Mouse (Mus musculus) midbrain, embryonic 12.5 days (tissue): ENCODE data around the gene Gm17349. TPM values are rescaled to one million over a fixed set of nuclear protein-coding genes. Genes with fewer than 3 reads are reported as not detected.
A peak's percentile ranks its signal among the peaks of the same experiment; 100 is the strongest.

Source experiments
- ATAC-seq: fragments of 200-750 bp; cut with Nextera tagmentation; 2 replicates; pipeline ENCODE4 v1.8.0; 2017; ENCODE audit warnings: low read depth, moderate TSS enrichment, moderate library complexity; ENCODE audit not compliant: low FRiP score
- H3K27ac ChIP-seq: fragments of 300-500 bp; sonication (generic); replicated peaks from 2 replicates; pipeline ENCODE4 v1.5.1; 2016; ENCODE audit warnings: mild to moderate bottlenecking
- H3K27me3 ChIP-seq: fragments of 300-500 bp; sonication (generic); 2 replicates; pipeline ENCODE4 v1.6.1; 2016; ENCODE audit warnings: mild to moderate bottlenecking
- H3K36me3 ChIP-seq: fragments of 300-500 bp; sonication (generic); 2 replicates; pipeline ENCODE4 v1.6.1; 2016
- H3K4me1 ChIP-seq: fragments of 300-500 bp; sonication (generic); 2 replicates; pipeline ENCODE4 v1.6.1; 2016
- H3K4me2 ChIP-seq: fragments of 300-500 bp; sonication (generic); replicated peaks from 2 replicates; pipeline ENCODE4 v1.6.1; 2016; ENCODE audit warnings: mild to moderate bottlenecking, moderate library complexity
- H3K4me3 ChIP-seq: fragments of 300-500 bp; sonication (generic); 2 replicates; pipeline ENCODE4 v1.5.1; 2016; ENCODE audit warnings: mild to moderate bottlenecking
- H3K9ac ChIP-seq: fragments of 300-500 bp; sonication (generic); replicated peaks from 2 replicates; pipeline ENCODE4 v1.6.1; 2016; ENCODE audit warnings: mild to moderate bottlenecking, moderate library complexity
- H3K9me3 ChIP-seq: fragments of 300-500 bp; sonication (generic); 2 replicates; pipeline ENCODE4 v1.6.1; 2016; ENCODE audit warnings: mild to moderate bottlenecking
- WGBS: fragments of 180-500 bp; shearing (Covaris S2); methylation state at CpG from one replicate; pipeline ENCODE4 v1.1.7; 2016; 5-methylcytosine and 5-hydroxymethylcytosine counted together
- polyA plus RNA-seq: library from polyadenylated mRNA; unstranded; fragments of >200 nt; fragmentation: Nextera tagmentation; extraction: Ambion mirVana; gene quantifications from 2 replicates; pipeline ENCODE4 v1.2.1, GENCODE M21; 2016

Gm17349 gene
- polyA plus RNA-seq, 1 experiment from 2014 or later: not detected

- ATAC-seq: no peak
- H3K4me2 ChIP-seq: peak overlapping the region; percentile 88
- H3K36me3 ChIP-seq: peaks cover 37% of the 10 kb centered on the region
- H3K9me3 ChIP-seq: 0 out of 2 replicates have a peak, but pooled peaks cover 2% of the 10 kb centered on the region
- no peaks in the 10 kb centered on the region for H3K27me3 ChIP-seq
- 87% methylated on average over 2 of the region's 2 CpGs for WGBS
- H3K4me3 ChIP-seq: peak overlapping the region; percentile 97
- peak overlapping the region; percentile 94; the same call in 1 of the 2 replicates for H3K27ac ChIP-seq
- peaks cover 31% of the 10 kb centered on the region for H3K4me1 ChIP-seq
- peak overlapping the region; percentile 94 for H3K9ac ChIP-seq
These were observed 21.3 kb upstream of the Gm17349 start for GRCm38 (mm10) chr15:99726549-99726948.

- peak; percentile 94 for ATAC-seq
- Histone ChIP-seq H3K4me2 (peak within 1 kb of the TSS; percentile 88), H3K27ac (peak within 1 kb of the TSS; percentile 94), H3K36me3 (peaks cover 40% of the 10 kb centered on the region), H3K9ac (peak within 1 kb of the TSS; percentile 94), H3K9me3 (0 out of 2 replicates have a peak, but pooled peaks cover 2% of the 10 kb centered on the region), H3K4me3 (peak within 1 kb of the TSS; percentile 97), H3K27me3 (no peaks in the 10 kb centered on the region), H3K4me1 (peaks cover 31% of the 10 kb centered on the region)
- 1% methylated on average over 68 of the region's 68 CpGs for WGBS
These were observed 20.3 kb upstream of the Gm17349 start, which contains the start of gene Cox14 for GRCm38 (mm10) chr15:99725341-99726155. TSS of gene Cox14 (plus strand) at chr15:99725618.

- Histone ChIP-seq H3K4me3 (peak overlapping the region; percentile 97), H3K27ac (peak overlapping the region; percentile 21), H3K9me3 (0 out of 2 replicates have a peak, but pooled peaks cover 2% of the 10 kb centered on the region), H3K4me1 (peaks cover 31% of the 10 kb centered on the region), H3K9ac (no peak overlapping the region; the same call in 1 of the 2 replicates), H3K36me3 (peaks cover 43% of the 10 kb centered on the region), H3K27me3 (no peaks in the 10 kb centered on the region), H3K4me2 (peak overlapping the region; percentile 88)
- ATAC-seq: peak; percentile 39
- 11% methylated on average over 16 of the region's 16 CpGs for WGBS
These were observed 19.2 kb upstream of the Gm17349 start for GRCm38 (mm10) chr15:99724292-99725021.

DNA sequence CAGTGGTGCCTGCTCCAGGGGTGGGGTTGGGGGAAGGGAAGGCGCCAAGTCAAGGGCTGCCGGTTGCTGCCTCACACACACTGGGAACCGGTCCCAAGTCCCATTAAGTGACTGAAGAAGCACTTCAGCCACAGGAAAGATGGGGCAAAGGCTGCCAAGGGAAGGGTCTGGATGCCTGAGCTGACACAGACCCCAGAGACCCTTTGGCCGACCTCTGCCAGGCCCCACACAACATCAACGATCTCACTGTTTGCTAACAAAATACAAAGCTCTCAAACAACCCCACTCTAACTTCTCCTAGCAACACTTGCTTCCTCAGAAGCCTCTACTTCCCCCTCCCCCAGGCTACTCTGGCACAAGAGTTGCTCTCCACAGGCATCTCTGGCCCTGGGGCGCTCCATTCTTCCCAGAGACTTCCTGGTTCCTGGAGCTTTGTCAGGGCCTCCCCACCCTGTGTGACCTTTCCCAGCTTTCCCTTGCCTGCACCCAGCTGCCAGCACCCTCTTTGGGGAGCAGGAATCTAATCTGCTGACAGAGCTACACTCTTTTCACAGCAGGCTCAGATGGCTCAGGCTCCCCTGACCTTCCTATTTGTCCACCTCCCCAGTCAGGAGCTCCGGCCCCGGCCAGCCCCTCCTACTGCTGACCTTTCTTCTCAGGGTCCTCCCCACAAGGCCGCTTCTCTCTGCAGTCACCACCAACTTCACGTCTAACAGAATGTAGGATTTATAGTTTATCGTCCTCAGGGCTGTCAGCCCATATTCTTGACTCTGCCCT lies 18.4 kb upstream of the Gm17349 start:
- H3K27ac ChIP-seq: peak overlapping the region; percentile 21
- ATAC-seq: no peak
- H3K9me3 ChIP-seq: no peaks in the 10 kb centered on the region
- WGBS: 13% methylated on average over 11 of the region's 11 CpGs
- peaks cover 39% of the 10 kb centered on the region for H3K36me3 ChIP-seq
- no peak overlapping the region for H3K4me2 ChIP-seq
- peaks cover 31% of the 10 kb centered on the region for H3K4me1 ChIP-seq
- no peak overlapping the region for H3K9ac ChIP-seq
- H3K4me3 ChIP-seq: no peak overlapping the region
- H3K27me3 ChIP-seq: no peaks in the 10 kb centered on the region

- Histone ChIP-seq H3K4me1 (peaks cover 31% of the 10 kb centered on the region), H3K4me2 (no peak overlapping the region), H3K27me3 (no peaks in the 10 kb centered on the region), H3K36me3 (peaks cover 39% of the 10 kb centered on the region), H3K4me3 (no peak overlapping the region), H3K27ac (peak overlapping the region; percentile 21; the same call in 1 of the 2 replicates), H3K9me3 (no peaks in the 10 kb centered on the region), H3K9ac (no peak overlapping the region)
- 45% methylated on average over 10 of the region's 10 CpGs for WGBS
- no peak for ATAC-seq
These were observed 17.8 kb upstream of the Gm17349 start for GRCm38 (mm10) chr15:99723120-99723514.

- H3K9ac ChIP-seq: no peak overlapping the region
- H3K9me3 ChIP-seq: no peaks in the 10 kb centered on the region
- peaks cover 33% of the 10 kb centered on the region for H3K4me1 ChIP-seq
- no peak overlapping the region for H3K27ac ChIP-seq
- WGBS: 84% methylated on average over 25 of the region's 25 CpGs
- ATAC-seq: no peak
- peaks cover 40% of the 10 kb centered on the region for H3K36me3 ChIP-seq
- H3K27me3 ChIP-seq: no peaks in the 10 kb centered on the region
- H3K4me3 ChIP-seq: no peak overlapping the region
- no peak overlapping the region for H3K4me2 ChIP-seq
These were observed 16.8 kb upstream of the Gm17349 start for GRCm38 (mm10) chr15:99721921-99722743.

DNA sequence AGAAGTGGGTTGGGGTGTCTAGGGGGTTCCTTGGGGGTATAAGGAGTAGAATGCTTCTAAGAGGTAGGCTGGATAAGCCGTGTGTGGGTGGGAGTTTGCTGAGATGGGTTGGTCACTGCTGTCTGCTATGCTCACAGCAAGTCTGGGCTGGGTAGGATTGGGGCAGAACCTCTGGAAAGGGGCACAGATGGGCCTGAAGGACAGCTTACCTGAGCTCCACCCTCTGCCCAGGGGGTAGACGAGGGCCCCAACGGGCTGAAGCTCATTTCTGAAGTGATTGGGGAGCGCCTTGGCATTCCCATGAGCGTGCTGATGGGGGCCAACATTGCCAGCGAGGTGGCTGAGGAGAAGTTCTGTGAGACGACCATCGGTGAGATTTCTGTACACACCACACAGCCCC lies 14.6 kb upstream of the Gm17349 start:
- H3K4me2 ChIP-seq: no peak overlapping the region
- peaks cover 56% of the 10 kb centered on the region for H3K36me3 ChIP-seq
- H3K4me1 ChIP-seq: peaks cover 38% of the 10 kb centered on the region
- H3K4me3 ChIP-seq: no peak overlapping the region
- no peak for ATAC-seq
- no peak overlapping the region for H3K27ac ChIP-seq
- H3K9me3 ChIP-seq: no peaks in the 10 kb centered on the region
- no peak overlapping the region for H3K9ac ChIP-seq
- H3K27me3 ChIP-seq: no peaks in the 10 kb centered on the region
- 81% methylated on average over 8 of the region's 8 CpGs for WGBS

DNA sequence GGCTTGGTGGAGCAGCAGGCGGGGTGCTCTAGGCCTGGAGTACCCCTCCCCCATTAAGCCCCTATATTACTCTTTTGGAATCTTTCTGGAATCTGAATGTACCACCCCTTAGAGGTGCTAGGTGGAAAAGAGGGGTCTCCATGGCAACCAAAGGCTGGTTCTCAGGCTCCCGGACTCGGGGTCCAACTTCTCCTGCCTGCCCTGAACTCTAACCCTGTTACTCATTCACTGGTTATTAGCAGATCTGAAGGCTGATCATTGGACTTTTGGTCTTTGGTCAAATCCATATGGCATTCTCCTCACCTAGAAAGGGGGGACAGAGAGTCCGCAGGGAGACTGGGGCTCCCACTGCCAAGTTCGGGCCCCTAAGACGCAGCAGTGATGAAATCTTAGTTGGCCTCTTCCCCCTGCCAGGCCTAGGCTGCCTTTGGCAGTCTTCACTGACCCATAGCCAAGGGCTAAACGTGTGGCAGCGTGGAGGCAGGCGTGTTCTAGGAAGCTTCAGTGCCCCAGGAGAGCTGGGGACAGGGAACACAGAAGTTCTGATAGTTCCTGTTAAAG lies 13.3 kb upstream of the Gm17349 start:
- WGBS: 77% methylated on average over 9 of the region's 9 CpGs
- no peak for ATAC-seq
- no peak overlapping the region for H3K4me2 ChIP-seq

GRCm38 (mm10) chr15:99717386-99718334 lies 12.4 kb upstream of the Gm17349 start, which contains the start of gene Gpd1:
TSS of gene Gpd1 (plus strand) at chr15:99717515.
- WGBS: 76% methylated on average over 26 of the region's 26 CpGs
- no peak within 1 kb of the TSS for H3K9ac ChIP-seq

More for the DNA sequence above, 13.3 kb upstream of the Gm17349 start:
- no peaks in the 10 kb centered on the region for H3K27me3 ChIP-seq
- no peak overlapping the region for H3K4me3 ChIP-seq
- H3K27ac ChIP-seq: no peak overlapping the region
- no peaks in the 10 kb centered on the region for H3K9me3 ChIP-seq
- H3K9ac ChIP-seq: no peak overlapping the region
- H3K4me1 ChIP-seq: peaks cover 25% of the 10 kb centered on the region
- peaks cover 65% of the 10 kb centered on the region for H3K36me3 ChIP-seq

GRCm38 (mm10) chr15:99716814-99717213 lies 11.5 kb upstream of the Gm17349 start:
- 87% methylated on average over 12 of the region's 12 CpGs for WGBS
- H3K4me2 ChIP-seq: no peak overlapping the region

More at GRCm38 (mm10) chr15:99717386-99718334, 12.4 kb upstream of the Gm17349 start, which contains the start of gene Gpd1:
- no peak for ATAC-seq
- H3K36me3 ChIP-seq: peaks cover 74% of the 10 kb centered on the region
- H3K9me3 ChIP-seq: no peaks in the 10 kb centered on the region
- no peaks in the 10 kb centered on the region for H3K27me3 ChIP-seq
- 0 out of 2 replicates have a peak within 1 kb of the TSS, but pooled peaks have one; percentile 40 for H3K27ac ChIP-seq
- peaks cover 17% of the 10 kb centered on the region for H3K4me1 ChIP-seq
- H3K4me2 ChIP-seq: no peak within 1 kb of the TSS
- no peak within 1 kb of the TSS for H3K4me3 ChIP-seq

More at GRCm38 (mm10) chr15:99716814-99717213, 11.5 kb upstream of the Gm17349 start:
- no peaks in the 10 kb centered on the region for H3K27me3 ChIP-seq
- H3K4me3 ChIP-seq: no peak overlapping the region
- peaks cover 17% of the 10 kb centered on the region for H3K4me1 ChIP-seq
- no peaks in the 10 kb centered on the region for H3K9me3 ChIP-seq
- ATAC-seq: no peak
- no peak overlapping the region for H3K27ac ChIP-seq
- no peak overlapping the region for H3K9ac ChIP-seq
- H3K36me3 ChIP-seq: peaks cover 74% of the 10 kb centered on the region
